Mouse (Mus musculus) megakaryocyte progenitor cell, adult 5-6 weeks (primary cell): ENCODE data around the gene Chrna1. TPM values are rescaled to one million over a fixed set of nuclear protein-coding genes. Genes with fewer than 3 reads are reported as not detected.
"Not testable (repeated sequence)": the region's sequence is repeated elsewhere in the genome, so short reads cannot be mapped to it uniquely, and the experiment has no call there.

Source experiments
- ATAC-seq: replicated peaks from 2 replicates; pipeline ENCODE4 v1.8.0; 2016; ENCODE audit warnings: mild to moderate bottlenecking, moderate TSS enrichment, inconsistent platforms; ENCODE audit not compliant: poor library complexity
- total RNA-seq, 2 experiments: library from RNA; stranded (forward) in 1 of 2; stranded (reverse) in 1 of 2; fragments of 157-497, 149-512 nt in 1 of 2; fragments of 200-1000 nt in 1 of 2; gene quantifications; 2 replicates each; pipeline versions ENCODE4 v1.2.3 to v1.2.4; 2015 to 2017

Gene Chrna1
- total RNA-seq, 2 experiments from 2014 or later: 0.02 TPM; not detected in 1

- no peak for ATAC-seq
These were observed 19.1 kb downstream of the Chrna1 start for GRCm38 (mm10) chr2:73560899-73561664.

- ATAC-seq: no peak
These were observed 19.7 kb downstream of the Chrna1 start for GRCm38 (mm10) chr2:73560445-73560844.

GRCm38 (mm10) chr2:73557956-73558355 lies 22.2 kb downstream of the Chrna1 start:
- ATAC-seq: no peak

- ATAC-seq: not testable (repeated sequence)
These were observed 23.1 kb downstream of the Chrna1 start for GRCm38 (mm10) chr2:73557061-73557460.

- ATAC-seq: peak; percentile 58; the same call in 1 of the 2 replicates
These were observed 25.7 kb downstream of the Chrna1 start for GRCm38 (mm10) chr2:73554389-73554788.

- no peak for ATAC-seq
These were observed 27.2 kb downstream of the Chrna1 start for GRCm38 (mm10) chr2:73552926-73553325.

- ATAC-seq: peak; percentile 35
These were observed 29.4 kb downstream of the Chrna1 start for GRCm38 (mm10) chr2:73550725-73551124.

GRCm38 (mm10) chr2:73548542-73548941 lies 31.6 kb downstream of the Chrna1 start:
- ATAC-seq: peak; percentile 80

GRCm38 (mm10) chr2:73547256-73547655 lies 32.9 kb downstream of the Chrna1 start:
- peak; percentile 51 for ATAC-seq

GRCm38 (mm10) chr2:73545556-73545955 lies 34.6 kb downstream of the Chrna1 start:
- ATAC-seq: no peak

GRCm38 (mm10) chr2:73540450-73541162 lies 39.5 kb downstream of the Chrna1 start:
- peak; percentile 67 for ATAC-seq

- ATAC-seq: no peak
These were observed 40.4 kb downstream of the Chrna1 start for GRCm38 (mm10) chr2:73539697-73540096.

- ATAC-seq: no peak
These were observed 41.0 kb downstream of the Chrna1 start for GRCm38 (mm10) chr2:73539141-73539540.

- no peak for ATAC-seq
These were observed 41.5 kb downstream of the Chrna1 start for GRCm38 (mm10) chr2:73538590-73538989.

GRCm38 (mm10) chr2:73536091-73536783 lies 43.9 kb downstream of the Chrna1 start:
- ATAC-seq: peak; percentile 78

- no peak for ATAC-seq
These were observed 45.4 kb downstream of the Chrna1 start for GRCm38 (mm10) chr2:73534720-73535119.

- ATAC-seq: peak; percentile 33; the same call in 1 of the 2 replicates
These were observed 49.7 kb downstream of the Chrna1 start for GRCm38 (mm10) chr2:73530487-73530886.

- peak; percentile 14; the same call in 1 of the 2 replicates for ATAC-seq
These were observed 50.5 kb downstream of the Chrna1 start, which contains the start of gene Wipf1 for GRCm38 (mm10) chr2:73529356-73530330. TSS of gene Wipf1 (minus strand) at chr2:73529734.

GRCm38 (mm10) chr2:73528516-73529355 lies 51.4 kb downstream of the Chrna1 start:
- peak; percentile 15; the same call in 1 of the 2 replicates for ATAC-seq
